Mouse (Mus musculus): ENCODE measurements around the gene Dgkg. TPM values are rescaled to one million over a fixed set of nuclear protein-coding genes. Genes with fewer than 3 reads are reported as not detected.

The Dgkg gene
- polyA plus RNA-seq, 1 experiment from 2014 or later: 1.2 TPM

DNA sequence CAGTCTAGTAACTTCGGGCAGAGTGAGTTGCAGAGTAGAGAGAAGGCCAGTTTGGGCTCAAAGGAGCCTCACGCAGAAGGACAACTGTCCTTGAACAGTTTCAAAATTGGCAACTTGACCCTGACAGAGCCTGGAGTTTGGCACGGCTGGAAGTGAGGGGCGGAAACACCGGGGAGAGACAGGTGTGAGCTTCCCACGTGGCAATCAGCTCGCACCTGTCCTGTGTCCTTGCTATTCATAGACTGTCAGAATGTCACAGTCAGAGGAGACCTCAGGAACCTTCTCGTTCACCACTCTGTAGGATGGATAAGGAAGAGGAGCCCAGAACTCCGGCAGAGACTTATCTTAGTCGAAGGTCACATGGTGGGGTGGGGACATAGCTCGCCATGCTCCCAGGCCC is 187.6 kb downstream of the Dgkg start:
- Histone ChIP-seq H3K36me3 (ENCODE audit: insufficient read depth, low read length) (no peaks in the 10 kb centered on the region), H3K9ac (replicated peaks; ENCODE audit: low read depth) (no peak overlapping the region), H3K4me3 (ENCODE audit: low read depth, low read length) (no peak overlapping the region), H3K9me3 (ENCODE audit: low read length) (no peaks in the 10 kb centered on the region), H3K4me1 (ENCODE audit: insufficient read depth, low read depth, low read length) (no peaks in the 10 kb centered on the region), H3K4me2 (replicated peaks; ENCODE audit: low read depth, low read length) (no peak overlapping the region), H3K27ac (ENCODE audit: low read length) (no peak overlapping the region), H3K27me3 (replicated peaks; ENCODE audit: insufficient read depth, low read length) (no peaks in the 10 kb centered on the region)
- no peak for ATAC-seq
- TF ChIP-seq EP300 (IDR thresholded peaks at IDR 0.05) (no peak), CTCF (IDR thresholded peaks at IDR 0.05) (no peak)
- WGBS: 52% methylated on average over 11 of the region's 11 CpGs
- no peak for DNase-seq (ENCODE audit: low spot score)

DNA sequence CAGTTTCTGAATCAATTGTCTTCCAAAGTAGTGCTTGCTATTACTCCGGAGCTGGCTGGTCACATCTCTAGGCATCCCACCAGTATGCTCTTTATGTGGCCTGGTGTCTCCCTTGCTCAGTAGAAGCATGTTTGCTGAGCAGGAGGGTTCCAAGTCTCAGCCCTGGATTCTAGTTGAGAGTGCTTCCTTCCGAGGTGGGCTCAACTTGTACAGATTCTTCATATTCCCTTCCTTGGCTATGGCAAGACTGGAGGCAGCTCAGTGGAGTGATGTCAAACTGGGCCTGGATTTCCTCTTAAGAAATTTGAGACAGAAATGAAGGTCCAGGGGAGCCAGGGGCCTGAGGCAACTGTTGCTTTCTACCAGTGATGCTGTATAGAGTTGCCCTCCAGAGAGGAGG is 189.9 kb downstream of the Dgkg start:
- H3K9ac ChIP-seq (replicated peaks; ENCODE audit: low read depth): no peak overlapping the region
- TF ChIP-seq CTCF (IDR thresholded peaks at IDR 0.05): no peak
- no peak for TF ChIP-seq EP300 (IDR thresholded peaks at IDR 0.05)
- WGBS: 69% methylated on average over 2 of the region's 2 CpGs
- H3K4me1 ChIP-seq (ENCODE audit: insufficient read depth, low read depth, low read length): no peaks in the 10 kb centered on the region
- H3K4me3 ChIP-seq (ENCODE audit: low read depth, low read length): no peak overlapping the region
- no peaks in the 10 kb centered on the region for H3K9me3 ChIP-seq (ENCODE audit: low read length)
- H3K27ac ChIP-seq (ENCODE audit: low read length): no peak overlapping the region
- no peaks in the 10 kb centered on the region for H3K27me3 ChIP-seq (replicated peaks; ENCODE audit: insufficient read depth, low read length)
- no peak overlapping the region for H3K4me2 ChIP-seq (replicated peaks; ENCODE audit: low read depth, low read length)
- H3K36me3 ChIP-seq (ENCODE audit: insufficient read depth, low read length): no peaks in the 10 kb centered on the region
- DNase-seq (ENCODE audit: low spot score) (no peak), ATAC-seq (no peak)

DNA sequence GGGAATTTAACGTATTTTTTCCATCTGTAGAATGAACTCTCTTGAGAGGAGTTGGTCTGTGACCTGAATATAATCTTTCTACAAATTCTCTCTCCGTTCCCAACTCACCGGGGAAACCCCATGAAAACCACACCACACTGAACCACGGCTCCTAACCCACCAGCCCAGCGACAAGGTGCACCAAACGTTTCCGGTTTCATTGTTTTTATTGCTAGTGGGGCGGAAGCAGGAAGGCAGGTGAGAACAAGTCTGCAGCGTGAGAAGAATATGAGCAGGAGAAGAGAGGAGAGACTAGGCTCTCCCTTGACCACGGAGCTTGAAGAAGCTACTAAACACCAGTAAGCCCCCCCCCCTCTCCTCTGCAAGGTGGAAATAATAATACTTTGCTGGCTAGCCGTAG is 190.6 kb downstream of the Dgkg start:
- DNase-seq (ENCODE audit: low spot score) (no peak), ATAC-seq (no peak)
- TF ChIP-seq CTCF (IDR thresholded peaks at IDR 0.05): no peak
- no peak for TF ChIP-seq EP300 (IDR thresholded peaks at IDR 0.05)

DNA sequence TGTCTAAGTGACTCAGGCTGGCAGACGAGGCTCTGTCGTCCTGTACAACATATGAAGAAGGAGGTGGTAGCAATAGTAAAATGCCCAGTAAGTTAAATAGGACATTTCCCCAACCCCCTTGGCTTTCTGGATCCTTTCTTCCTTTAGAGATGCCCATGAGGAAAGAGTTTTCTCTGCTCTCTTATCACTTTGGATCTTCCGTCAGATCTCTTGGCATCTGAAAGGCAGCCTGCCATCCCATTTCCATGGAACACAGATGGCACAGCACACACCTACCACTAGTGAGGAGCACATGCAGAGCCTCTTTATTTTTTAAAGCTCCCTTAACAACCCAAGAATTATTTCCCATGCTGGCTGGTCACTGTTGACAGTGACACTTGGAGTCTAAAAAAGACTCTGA is 194.8 kb downstream of the Dgkg start:
- Histone ChIP-seq H3K9ac (replicated peaks; ENCODE audit: low read depth) (no peak overlapping the region), H3K36me3 (ENCODE audit: insufficient read depth, low read length) (no peaks in the 10 kb centered on the region), H3K9me3 (ENCODE audit: low read length) (no peaks in the 10 kb centered on the region), H3K4me1 (ENCODE audit: insufficient read depth, low read depth, low read length) (no peaks in the 10 kb centered on the region), H3K27ac (ENCODE audit: low read length) (no peak overlapping the region), H3K4me2 (replicated peaks; ENCODE audit: low read depth, low read length) (no peak overlapping the region), H3K27me3 (replicated peaks; ENCODE audit: insufficient read depth, low read length) (no peaks in the 10 kb centered on the region), H3K4me3 (ENCODE audit: low read depth, low read length) (no peak overlapping the region)
- no peak for ATAC-seq
- TF ChIP-seq CTCF (IDR thresholded peaks at IDR 0.05) (no peak), EP300 (IDR thresholded peaks at IDR 0.05) (no peak)
- WGBS: 64% methylated on average over 3 of the region's 3 CpGs
- DNase-seq (ENCODE audit: low spot score): no peak

More for the DNA sequence above, 190.6 kb downstream of the Dgkg start:
- WGBS: 66% methylated on average over 11 of the region's 11 CpGs
- no peak overlapping the region for H3K27ac ChIP-seq (ENCODE audit: low read length)
- H3K27me3 ChIP-seq (replicated peaks; ENCODE audit: insufficient read depth, low read length): no peaks in the 10 kb centered on the region
- H3K9ac ChIP-seq (replicated peaks; ENCODE audit: low read depth): no peak overlapping the region
- H3K4me3 ChIP-seq (ENCODE audit: low read depth, low read length): no peak overlapping the region
- H3K9me3 ChIP-seq (ENCODE audit: low read length): no peaks in the 10 kb centered on the region
- no peak overlapping the region for H3K4me2 ChIP-seq (replicated peaks; ENCODE audit: low read depth, low read length)
- no peaks in the 10 kb centered on the region for H3K36me3 ChIP-seq (ENCODE audit: insufficient read depth, low read length)
- H3K4me1 ChIP-seq (ENCODE audit: insufficient read depth, low read depth, low read length): no peaks in the 10 kb centered on the region

DNA sequence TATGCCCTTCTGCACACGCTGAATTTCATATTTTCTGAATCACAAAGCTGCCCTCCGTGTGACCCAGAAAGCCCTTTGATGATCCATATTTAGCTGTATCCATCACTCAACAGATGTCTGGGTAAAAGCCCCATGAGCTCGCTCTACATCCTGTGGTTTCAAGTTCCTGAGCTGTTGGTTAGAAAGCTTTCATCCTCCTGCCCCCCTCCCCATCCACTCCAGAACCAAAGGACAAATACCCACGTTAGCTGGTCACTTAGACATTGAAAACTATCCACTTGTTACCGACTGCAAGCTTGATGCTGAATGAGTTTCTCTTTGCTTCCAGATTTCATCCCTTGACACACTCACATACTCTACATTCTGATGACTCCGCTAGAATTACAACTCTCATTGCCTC is 195.3 kb downstream of the Dgkg start:
- Histone ChIP-seq H3K9me3 (ENCODE audit: low read length) (no peaks in the 10 kb centered on the region), H3K27me3 (replicated peaks; ENCODE audit: insufficient read depth, low read length) (no peaks in the 10 kb centered on the region), H3K4me3 (ENCODE audit: low read depth, low read length) (no peak overlapping the region), H3K4me1 (ENCODE audit: insufficient read depth, low read depth, low read length) (no peaks in the 10 kb centered on the region), H3K36me3 (ENCODE audit: insufficient read depth, low read length) (no peaks in the 10 kb centered on the region), H3K9ac (replicated peaks; ENCODE audit: low read depth) (no peak overlapping the region), H3K27ac (ENCODE audit: low read length) (no peak overlapping the region), H3K4me2 (replicated peaks; ENCODE audit: low read depth, low read length) (no peak overlapping the region)
- TF ChIP-seq EP300 (IDR thresholded peaks at IDR 0.05) (no peak), CTCF (IDR thresholded peaks at IDR 0.05) (no peak)
- DNase-seq (ENCODE audit: low spot score): no peak
- ATAC-seq: no peak
- WGBS: 29% methylated on average over 6 of the region's 6 CpGs

DNA sequence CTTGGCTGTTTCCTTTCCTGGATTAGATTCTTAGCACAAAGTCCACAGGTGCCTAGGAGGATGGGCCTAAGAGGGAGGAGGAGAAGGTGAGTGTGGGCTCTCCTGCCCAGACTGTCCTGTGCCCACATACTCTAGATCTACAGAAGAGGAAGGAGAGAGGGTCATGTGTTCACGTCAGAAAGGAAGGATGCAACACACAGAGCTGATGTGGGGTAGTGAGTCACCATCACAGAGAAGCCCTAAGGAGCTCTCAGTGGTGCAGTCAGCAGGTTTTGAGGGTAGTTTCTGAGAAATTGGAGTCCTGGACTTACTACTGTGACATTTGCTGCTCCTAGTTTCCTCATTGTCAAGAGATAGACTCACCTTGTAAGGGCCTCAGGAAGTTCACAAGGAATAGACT is 196.1 kb downstream of the Dgkg start:
- Histone ChIP-seq H3K4me3 (ENCODE audit: low read depth, low read length) (no peak overlapping the region), H3K9me3 (ENCODE audit: low read length) (no peaks in the 10 kb centered on the region), H3K4me2 (replicated peaks; ENCODE audit: low read depth, low read length) (no peak overlapping the region), H3K4me1 (ENCODE audit: insufficient read depth, low read depth, low read length) (no peaks in the 10 kb centered on the region), H3K9ac (replicated peaks; ENCODE audit: low read depth) (no peak overlapping the region), H3K36me3 (ENCODE audit: insufficient read depth, low read length) (no peaks in the 10 kb centered on the region), H3K27ac (ENCODE audit: low read length) (no peak overlapping the region), H3K27me3 (replicated peaks; ENCODE audit: insufficient read depth, low read length) (no peaks in the 10 kb centered on the region)
- WGBS: 52% methylated on average over 1 of the region's 1 CpGs
- TF ChIP-seq EP300 (IDR thresholded peaks at IDR 0.05) (no peak), CTCF (IDR thresholded peaks at IDR 0.05) (no peak)
- ATAC-seq: no peak
- DNase-seq (ENCODE audit: low spot score): no peak

DNA sequence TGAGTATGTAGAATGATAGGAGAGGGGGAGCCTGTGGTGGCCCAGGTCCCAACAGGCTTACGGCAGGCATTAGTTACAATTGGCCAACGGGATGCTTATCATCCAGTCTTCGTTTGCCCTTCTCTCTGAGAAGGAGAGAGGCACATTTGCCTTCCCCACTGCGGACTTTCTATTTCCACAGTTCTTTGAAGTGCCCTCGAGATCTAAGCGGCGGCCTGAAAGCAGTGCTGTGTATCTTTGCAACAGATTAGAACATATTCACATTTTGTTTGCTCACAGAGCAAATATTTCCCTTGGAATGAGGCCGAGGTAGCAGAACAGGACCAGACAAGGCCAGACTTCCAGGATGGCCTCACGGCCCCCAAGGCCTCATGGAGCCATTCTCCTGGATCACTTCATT is 204.9 kb downstream of the Dgkg start:
- H3K9me3 ChIP-seq (ENCODE audit: low read length): no peaks in the 10 kb centered on the region
- H3K9ac ChIP-seq (replicated peaks; ENCODE audit: low read depth): no peak overlapping the region
- no peaks in the 10 kb centered on the region for H3K27me3 ChIP-seq (replicated peaks; ENCODE audit: insufficient read depth, low read length)
- H3K36me3 ChIP-seq (ENCODE audit: insufficient read depth, low read length): no peaks in the 10 kb centered on the region
- ATAC-seq (peak; percentile 90), DNase-seq (ENCODE audit: low spot score) (peak; percentile 88)
- TF ChIP-seq CTCF (IDR thresholded peaks at IDR 0.05): no peak
- TF ChIP-seq EP300 (IDR thresholded peaks at IDR 0.05): peak; percentile 72
- H3K4me1 ChIP-seq (ENCODE audit: insufficient read depth, low read depth, low read length): no peaks in the 10 kb centered on the region
- 54% methylated on average over 9 of the region's 9 CpGs for WGBS
- no peak overlapping the region for H3K27ac ChIP-seq (ENCODE audit: low read length)
- no peak overlapping the region for H3K4me2 ChIP-seq (replicated peaks; ENCODE audit: low read depth, low read length)
- no peak overlapping the region for H3K4me3 ChIP-seq (ENCODE audit: low read depth, low read length)
